Mouse (Mus musculus) small intestine, adult 2 months (tissue): ENCODE measurements at regions not wholly inside any gene's neighbourhood (a gene's known extent, or its start where the extent isn't known, plus 50 kb on each side); places are given as distances from the start of the nearest gene placed in this dataset.

Source experiments
- H3K27ac ChIP-seq: fragments of 200-500 bp; 2 replicates; pipeline ENCODE4 v1.5.1; 2012; ENCODE audit warnings: low read depth, low read length, control low read depth, inconsistent platforms; ENCODE audit not compliant: insufficient read depth
- H3K27me3 ChIP-seq: fragments of 200-500 bp; 2 replicates; pipeline ENCODE4 v1.6.1; 2012; ENCODE audit warnings: mild to moderate bottlenecking, moderate library complexity, low read length, inconsistent platforms; ENCODE audit not compliant: control insufficient read depth, insufficient read depth
- H3K36me3 ChIP-seq: fragments of 200-500 bp; 2 replicates; pipeline ENCODE4 v1.6.1; 2012; ENCODE audit warnings: mild to moderate bottlenecking, low read length, control low read depth, inconsistent platforms; ENCODE audit not compliant: control insufficient read depth, insufficient read depth
- H3K4me1 ChIP-seq: fragments of 200-500 bp; 2 replicates; pipeline ENCODE4 v1.6.1; 2012; ENCODE audit warnings: low read length, inconsistent platforms, mixed read lengths; ENCODE audit not compliant: control insufficient read depth, insufficient read depth, insufficient read length
- H3K4me3 ChIP-seq: fragments of 200-500 bp; 2 replicates; pipeline ENCODE4 v1.5.1; 2012; ENCODE audit warnings: low read depth, mild to moderate bottlenecking, control low read depth, inconsistent platforms, low read length, moderate library complexity
- CTCF ChIP-seq: fragments of 200-500 bp; IDR thresholded peaks from 2 replicates; pipeline ENCODE4 v1.5.1; 2012; ENCODE audit warnings: low read depth, mild to moderate bottlenecking, control low read depth, inconsistent platforms, low read length, moderate library complexity, mixed read lengths; ENCODE audit not compliant: insufficient replicate concordance, insufficient read length; ENCODE audit errors: extremely low read depth
- POLR2A ChIP-seq: fragments of 200-500 bp; IDR thresholded peaks from 2 replicates; pipeline ENCODE4 v1.6.1; 2012; ENCODE audit warnings: low read depth, mild to moderate bottlenecking, control low read depth, inconsistent platforms, low read length, moderate library complexity
- WGBS: fragments of 180-500 bp; shearing (Covaris S2); methylation state at CpG from one replicate; pipeline ENCODE4 v1.1.7; 2018; 5-methylcytosine and 5-hydroxymethylcytosine counted together

GRCm38 (mm10) chr1:57208415-57208814 lies 169.0 kb upstream of the 1700066M21Rik start:
- H3K4me3 ChIP-seq, result no peak overlapping the region
- 0 out of 2 replicates have a peak, but pooled peaks cover 2% of the 10 kb centered on the region for H3K27me3 ChIP-seq
- no peaks in the 10 kb centered on the region for H3K4me1 ChIP-seq
- no peaks in the 10 kb centered on the region for H3K36me3 ChIP-seq
- no peak for TF ChIP-seq POLR2A
- no peak for TF ChIP-seq CTCF
- 67% methylated on average over 9 of the region's 9 CpGs for WGBS
- H3K27ac ChIP-seq, result no peak overlapping the region

GRCm38 (mm10) chr1:57209281-57209680 lies 168.1 kb upstream of the 1700066M21Rik start:
- H3K4me1 ChIP-seq, result no peaks in the 10 kb centered on the region
- no peak overlapping the region for H3K27ac ChIP-seq
- no peak overlapping the region for H3K4me3 ChIP-seq
- H3K27me3 ChIP-seq, result 0 out of 2 replicates have a peak, but pooled peaks cover 2% of the 10 kb centered on the region
- no peaks in the 10 kb centered on the region for H3K36me3 ChIP-seq
- TF ChIP-seq POLR2A (no peak), CTCF (no peak)
- 55% methylated on average over 2 of the region's 2 CpGs for WGBS

GRCm38 (mm10) chr1:57211046-57211445 lies 166.4 kb upstream of the 1700066M21Rik start:
- Histone ChIP-seq H3K4me3 (no peak overlapping the region), H3K27me3 (no peaks in the 10 kb centered on the region), H3K4me1 (no peaks in the 10 kb centered on the region), H3K27ac (no peak overlapping the region), H3K36me3 (no peaks in the 10 kb centered on the region)
- 64% methylated on average over 2 of the region's 2 CpGs for WGBS
- TF ChIP-seq CTCF, result no peak
- no peak for TF ChIP-seq POLR2A

GRCm38 (mm10) chr1:57213428-57213874 lies 164.0 kb upstream of the 1700066M21Rik start:
- Histone ChIP-seq H3K4me1 (no peaks in the 10 kb centered on the region), H3K27me3 (no peaks in the 10 kb centered on the region), H3K27ac (no peak overlapping the region), H3K36me3 (no peaks in the 10 kb centered on the region), H3K4me3 (no peak overlapping the region)
- TF ChIP-seq POLR2A (no peak), CTCF (no peak)
- WGBS, result 73% methylated on average over 16 of the region's 16 CpGs

- TF ChIP-seq POLR2A (no peak), CTCF (no peak)
- Histone ChIP-seq H3K27me3 (no peaks in the 10 kb centered on the region), H3K27ac (no peak overlapping the region), H3K4me1 (no peaks in the 10 kb centered on the region), H3K36me3 (no peaks in the 10 kb centered on the region), H3K4me3 (no peak overlapping the region)
- 52% methylated on average over 2 of the region's 2 CpGs for WGBS
Measured at GRCm38 (mm10) chr1:57214266-57214665, 163.2 kb upstream of the 1700066M21Rik start.

- Histone ChIP-seq H3K27ac (no peak overlapping the region), H3K27me3 (no peaks in the 10 kb centered on the region), H3K36me3 (no peaks in the 10 kb centered on the region), H3K4me1 (no peaks in the 10 kb centered on the region), H3K4me3 (no peak overlapping the region)
- no peak for TF ChIP-seq CTCF
- no peak for TF ChIP-seq POLR2A
- WGBS, result 91% methylated on average over 8 of the region's 8 CpGs
Measured at GRCm38 (mm10) chr1:57217656-57218055, 159.8 kb upstream of the 1700066M21Rik start.

GRCm38 (mm10) chr1:57218127-57218526 lies 159.3 kb upstream of the 1700066M21Rik start:
- Histone ChIP-seq H3K4me3 (no peak overlapping the region), H3K27ac (no peak overlapping the region), H3K36me3 (no peaks in the 10 kb centered on the region), H3K27me3 (no peaks in the 10 kb centered on the region), H3K4me1 (no peaks in the 10 kb centered on the region)
- no peak for TF ChIP-seq POLR2A
- no peak for TF ChIP-seq CTCF
- WGBS, result 82% methylated on average over 2 of the region's 2 CpGs

- Histone ChIP-seq H3K27ac (no peak overlapping the region), H3K27me3 (no peaks in the 10 kb centered on the region), H3K36me3 (no peaks in the 10 kb centered on the region), H3K4me3 (no peak overlapping the region), H3K4me1 (no peaks in the 10 kb centered on the region)
- TF ChIP-seq CTCF (no peak), POLR2A (no peak)
- WGBS, result 81% methylated on average over 3 of the region's 3 CpGs
Measured at GRCm38 (mm10) chr1:57218616-57219015, 158.8 kb upstream of the 1700066M21Rik start.
